Mouse (Mus musculus): ENCODE data around the gene Lrfn1.

The Lrfn1 gene

DNA sequence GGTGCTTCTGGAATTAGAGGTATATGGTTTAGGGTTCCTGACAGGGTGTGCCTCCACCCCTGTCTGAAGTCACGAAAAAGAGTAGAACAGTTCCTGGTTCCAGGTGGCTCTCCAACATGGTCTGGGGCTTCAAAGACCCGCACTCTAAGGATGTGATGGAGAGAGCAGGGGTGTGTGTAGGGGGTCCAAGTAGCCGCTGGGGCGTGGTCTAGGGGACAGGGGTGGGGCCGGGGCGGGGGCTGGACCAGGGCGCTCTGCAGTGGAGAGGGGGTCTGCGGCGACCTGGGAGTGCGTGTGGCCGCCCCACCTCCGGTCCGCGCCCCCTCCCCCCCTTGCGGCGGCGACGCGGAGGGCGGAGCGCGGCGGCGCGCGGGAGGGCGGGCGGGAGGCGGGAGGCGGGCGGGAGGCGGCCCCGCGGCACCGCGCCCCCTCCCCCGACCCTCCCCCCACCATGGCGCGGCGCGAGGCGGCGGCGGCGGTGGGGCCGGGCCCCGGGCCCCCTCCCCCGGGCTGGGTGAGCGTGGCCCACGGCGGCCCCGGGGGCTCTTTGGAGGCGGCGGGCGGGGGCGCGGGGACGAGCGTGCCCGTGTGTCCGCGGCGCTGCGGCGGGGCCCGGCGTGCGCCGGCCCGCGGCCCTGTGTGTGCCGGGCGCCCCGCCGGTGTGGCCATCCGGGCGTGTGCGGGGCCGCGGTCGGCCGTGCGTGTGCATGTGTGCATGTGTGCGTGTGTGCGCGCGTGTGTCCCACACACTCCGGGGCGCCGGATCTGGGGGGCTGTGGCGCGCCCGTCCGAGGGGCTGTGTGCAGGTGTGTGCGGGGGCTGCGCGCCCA is at the start of gene Lrfn1:
Gene Lrfn1, plus strand, starts transcription at position 450 of the 830 bp plus-strand sequence.
- DNase-seq (ENCODE audit: low read depth, low spot score) = no peak

DNA sequence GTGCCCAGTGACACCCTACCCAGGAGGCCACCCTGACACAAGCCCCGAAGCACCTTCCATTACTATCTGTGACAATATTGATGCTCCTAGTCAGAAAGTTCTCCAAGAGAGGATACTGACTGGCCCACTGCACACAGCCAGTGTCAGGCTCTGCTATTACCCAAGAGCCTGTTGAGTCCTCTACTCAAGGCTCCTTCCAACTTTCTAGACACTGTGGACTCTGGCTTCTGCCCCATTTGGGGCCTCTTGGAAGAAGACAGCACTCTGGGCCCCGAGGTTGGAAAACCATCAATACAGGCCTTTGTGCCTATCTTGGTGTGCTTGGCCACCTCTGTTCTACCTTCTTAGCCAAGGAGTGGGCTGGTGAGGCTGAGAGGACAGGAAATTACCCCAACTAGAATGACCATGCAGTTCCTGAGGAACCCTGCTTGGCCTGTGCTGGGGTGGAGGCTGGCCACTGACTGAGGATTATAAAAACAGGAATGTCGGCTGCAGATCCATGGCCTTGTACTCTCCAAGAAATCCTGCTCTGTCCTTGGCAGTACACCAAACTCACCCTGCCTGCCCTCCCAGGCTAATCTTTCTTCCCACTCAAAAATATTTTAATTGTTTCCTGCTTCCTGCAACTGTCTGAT is 40.8 kb upstream of the Lrfn1 start:
- no peak for DNase-seq (ENCODE audit: low read depth, low spot score)

DNA sequence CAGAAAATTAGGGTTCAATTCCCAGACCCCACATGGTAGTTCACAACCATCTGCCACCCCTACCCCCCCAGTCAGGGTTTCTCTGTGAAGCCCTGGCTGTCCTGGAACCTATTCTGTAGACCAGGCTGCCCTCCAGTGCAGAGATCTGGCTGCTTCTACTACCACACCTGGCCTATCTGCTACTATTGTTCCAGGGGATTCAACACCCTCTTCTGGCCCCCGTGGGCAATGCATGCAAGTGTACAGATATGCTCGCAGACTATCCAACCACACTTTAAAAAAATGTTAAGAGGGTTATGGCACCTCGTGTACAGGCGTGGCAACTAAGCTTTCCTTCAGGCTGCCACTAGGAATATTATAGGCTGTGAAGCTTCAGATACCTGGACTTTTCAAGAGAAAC is 39.0 kb upstream of the Lrfn1 start:
- no peak for DNase-seq (ENCODE audit: low read depth, low spot score)

- DNase-seq (ENCODE audit: low read depth, low spot score) = peak; percentile 76
These were observed 34.4 kb upstream of the Lrfn1 start for GRCm38 (mm10) chr7:28417368-28417767.

DNA sequence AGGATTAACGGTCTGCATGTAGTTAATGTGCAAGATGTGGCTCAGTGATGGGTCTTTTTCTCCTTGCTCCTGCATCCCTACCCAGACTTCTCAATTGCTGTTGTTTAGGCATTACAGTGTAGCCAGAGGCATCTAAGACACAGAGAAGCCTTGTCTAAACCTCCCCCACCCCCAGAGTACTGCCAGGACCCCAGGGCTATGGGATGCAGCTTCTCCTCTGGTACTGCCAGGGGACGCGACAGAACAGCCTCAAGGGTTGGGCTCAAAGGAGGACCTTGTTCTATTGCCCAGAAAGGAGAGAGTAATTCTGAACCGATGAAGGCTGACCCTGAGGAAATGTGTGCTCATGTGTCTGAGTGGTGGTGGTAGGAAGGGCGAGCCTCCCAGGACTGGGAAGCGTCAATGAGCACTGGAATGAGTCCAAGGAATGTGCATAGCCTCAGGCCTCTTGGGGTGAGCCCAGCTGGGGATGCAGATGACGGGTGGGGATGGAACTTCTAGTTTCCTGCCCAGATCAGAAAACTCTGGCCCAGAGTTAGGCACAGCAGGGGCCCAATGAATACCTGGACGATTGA is 33.6 kb upstream of the Lrfn1 start:
- DNase-seq (ENCODE audit: low read depth, low spot score) = peak; percentile 94

- DNase-seq (ENCODE audit: low read depth, low spot score) = peak; percentile 35
These were observed 32.4 kb upstream of the Lrfn1 start for GRCm38 (mm10) chr7:28419416-28419815.

DNA sequence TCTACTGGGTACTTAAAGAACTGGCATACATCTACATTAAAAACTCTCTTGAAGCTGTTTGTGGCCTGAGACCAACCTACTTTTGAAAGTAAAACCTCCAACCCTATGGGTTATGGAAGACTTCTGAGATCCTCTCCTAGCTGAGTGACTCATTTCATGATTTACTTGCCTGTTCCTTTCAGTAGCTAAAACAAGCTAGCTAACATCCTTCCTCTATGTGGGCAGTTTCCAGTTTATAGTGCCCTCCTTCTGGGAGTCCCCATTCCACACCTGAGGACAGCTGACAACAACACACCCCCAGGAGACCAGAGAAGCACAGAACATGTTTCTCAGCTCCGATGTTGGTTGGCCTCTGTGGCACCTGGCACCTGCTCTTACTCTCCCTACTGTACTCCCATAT is 28.8 kb upstream of the Lrfn1 start:
- DNase-seq (ENCODE audit: low read depth, low spot score) = no peak

GRCm38 (mm10) chr7:28427738-28428137 is 24.0 kb upstream of the Lrfn1 start:
- DNase-seq (ENCODE audit: low read depth, low spot score) = no peak

GRCm38 (mm10) chr7:28430512-28430911 is 21.3 kb upstream of the Lrfn1 start:
- no peak for DNase-seq (ENCODE audit: low read depth, low spot score)

GRCm38 (mm10) chr7:28432252-28432651 is 19.5 kb upstream of the Lrfn1 start:
- no peak for DNase-seq (ENCODE audit: low read depth, low spot score)

DNA sequence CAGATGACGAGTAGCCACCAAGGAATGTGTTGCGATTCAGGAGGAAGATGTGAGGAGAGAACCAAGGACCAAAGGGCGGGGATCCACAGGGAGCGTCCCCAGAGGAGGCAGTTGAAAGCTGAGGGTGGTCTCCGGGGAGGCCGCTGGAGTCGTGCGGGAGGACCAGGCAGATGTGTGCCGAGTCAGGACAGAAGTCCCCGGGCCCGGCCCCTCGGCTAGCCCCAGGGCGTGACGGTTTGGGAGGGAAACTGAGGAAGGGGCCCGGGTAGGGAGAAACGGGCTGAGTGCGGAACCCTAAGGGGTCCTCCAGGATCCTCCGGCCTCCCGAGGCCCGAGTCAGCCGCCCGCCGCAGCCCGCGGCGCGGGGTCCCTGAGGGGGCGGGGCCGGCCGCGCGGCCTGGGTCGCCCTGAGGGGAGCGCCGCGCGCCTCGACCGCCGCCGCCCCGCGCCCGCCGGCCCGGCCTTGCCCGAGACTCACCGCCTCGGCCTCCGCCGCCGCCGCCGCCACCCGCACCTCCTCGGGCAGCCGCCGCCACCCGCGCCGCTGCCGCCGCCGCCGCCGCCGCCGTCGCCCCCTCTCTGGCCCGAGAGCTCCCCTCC is 16.0 kb upstream of the Lrfn1 start:
- no peak for DNase-seq (ENCODE audit: low read depth, low spot score)

- DNase-seq (ENCODE audit: low read depth, low spot score) = peak; percentile 98
These were observed 15.4 kb upstream of the Lrfn1 start for GRCm38 (mm10) chr7:28436271-28436904.

DNA sequence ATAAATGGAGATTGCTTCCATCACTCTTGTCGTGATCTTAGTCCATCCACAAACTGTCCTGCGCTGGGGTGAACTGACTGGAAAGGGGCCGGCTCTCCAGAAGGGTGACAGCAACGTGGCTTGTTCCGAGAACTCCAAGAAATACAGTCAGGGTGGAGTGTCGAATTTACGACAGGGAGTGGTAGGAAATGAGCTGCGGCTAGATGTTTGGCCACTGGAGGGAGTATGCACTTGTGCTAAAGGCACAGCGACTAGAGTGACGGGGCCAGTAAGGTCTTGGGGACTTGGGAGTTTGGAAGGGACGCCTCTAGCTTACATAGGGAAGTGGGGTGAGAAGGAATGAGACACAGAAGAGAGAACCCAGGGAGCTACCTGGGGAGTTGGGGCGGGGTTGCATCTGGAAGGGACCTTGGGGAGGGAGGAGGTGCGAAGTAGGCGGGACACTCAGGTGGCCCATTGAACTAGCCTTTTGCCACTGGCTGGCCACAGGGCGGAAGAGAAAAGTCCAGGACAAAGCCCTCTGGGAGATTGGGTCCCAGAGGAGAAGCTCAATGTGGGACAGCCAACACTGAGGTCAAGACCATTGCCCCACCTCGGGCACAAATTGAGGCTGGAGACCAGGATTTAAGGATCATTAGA is 14.7 kb upstream of the Lrfn1 start, which contains the start of gene Gmfg:
Gene Gmfg, plus strand, starts transcription at position 516 of the 639 bp plus-strand sequence.
- peak; percentile 86 for DNase-seq (ENCODE audit: low read depth, low spot score)

DNA sequence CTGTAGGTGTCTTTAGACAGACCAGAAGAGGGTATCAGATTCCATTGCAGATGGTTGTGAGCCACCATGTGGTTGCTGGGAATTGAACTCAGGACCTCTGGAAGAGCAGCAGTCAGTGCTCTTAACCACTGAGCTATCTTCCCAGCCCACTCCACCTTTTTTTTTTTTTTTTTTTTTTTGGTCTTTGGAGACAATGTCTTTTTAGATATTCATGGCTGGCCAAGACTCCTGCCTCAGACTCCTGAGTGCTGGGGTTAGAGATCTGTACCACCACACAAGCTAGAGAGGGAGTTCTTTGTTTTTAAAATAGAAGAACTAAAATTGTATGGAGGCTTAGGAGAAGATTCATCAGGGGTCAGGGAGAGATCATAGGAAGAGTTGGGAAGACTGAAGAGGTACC is 13.8 kb upstream of the Lrfn1 start:
- DNase-seq (ENCODE audit: low read depth, low spot score) = no peak

DNA sequence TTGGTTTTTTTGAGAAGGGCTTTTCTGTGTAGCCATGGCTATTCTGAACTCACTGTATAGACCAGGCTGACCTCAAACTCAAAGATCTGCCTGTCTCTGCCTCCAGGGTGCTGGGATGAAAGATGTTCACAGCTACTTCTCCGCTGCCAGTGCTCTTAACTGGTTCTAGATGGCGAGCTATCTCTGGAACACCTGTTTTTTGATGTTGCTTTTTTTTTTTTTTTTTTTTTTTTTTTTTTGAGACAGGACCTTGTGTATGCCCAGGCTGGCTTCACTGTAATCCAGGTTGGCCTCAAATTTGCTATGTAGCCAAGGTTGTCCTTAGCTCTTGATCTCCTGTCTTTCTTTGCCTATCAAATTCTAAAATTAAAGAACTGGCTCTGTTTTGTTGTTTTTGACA is 13.0 kb upstream of the Lrfn1 start:
- no peak for DNase-seq (ENCODE audit: low read depth, low spot score)

- no peak for DNase-seq (ENCODE audit: low read depth, low spot score)
These were observed 11.0 kb upstream of the Lrfn1 start for GRCm38 (mm10) chr7:28440739-28441138.

GRCm38 (mm10) chr7:28441776-28442485 is 9.8 kb upstream of the Lrfn1 start:
- DNase-seq (ENCODE audit: low read depth, low spot score) = no peak

DNA sequence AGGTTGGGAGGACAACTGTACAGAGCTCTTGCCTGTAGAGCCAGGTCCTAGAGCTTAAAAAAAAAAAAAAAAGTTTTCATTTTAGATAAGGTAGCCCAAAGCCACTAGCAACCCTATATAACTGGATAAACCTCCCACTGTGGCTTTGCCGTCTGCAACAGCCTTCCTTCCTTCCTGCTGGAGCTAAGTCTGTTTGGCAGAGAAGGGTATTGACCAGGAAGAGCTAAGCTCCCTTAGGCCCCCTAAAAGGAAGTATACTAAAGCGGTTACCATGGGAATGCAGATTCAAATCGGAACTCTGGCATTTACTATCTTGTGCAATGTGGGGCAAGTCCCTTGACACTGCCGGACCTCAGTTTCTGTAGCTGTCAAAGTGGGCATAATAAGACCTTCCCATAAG is 9.1 kb upstream of the Lrfn1 start:
- no peak for DNase-seq (ENCODE audit: low read depth, low spot score)

GRCm38 (mm10) chr7:28444344-28444974 is 7.3 kb upstream of the Lrfn1 start:
- DNase-seq (ENCODE audit: low read depth, low spot score) = no peak

GRCm38 (mm10) chr7:28446446-28446845 is 5.3 kb upstream of the Lrfn1 start:
- DNase-seq (ENCODE audit: low read depth, low spot score) = peak; percentile 61
